Mouse (Mus musculus) intestine, postnatal 0 days (tissue): ENCODE results near the gene Myo1d. TPM values are rescaled to one million over a fixed set of nuclear protein-coding genes. Genes with fewer than 3 reads are reported as not detected.

Experiments
- ATAC-seq: fragments of 200-750 bp; cut with Nextera tagmentation; 2 replicates; pipeline ENCODE4 v1.8.0; 2017; ENCODE audit warnings: mild to moderate bottlenecking, moderate TSS enrichment, moderate library complexity
- H3K27ac ChIP-seq: fragments of 300-500 bp; sonication (generic); 2 replicates; pipeline ENCODE4 v1.5.1; 2014; ENCODE audit warnings: mild to moderate bottlenecking, low read depth, low read length, moderate library complexity
- H3K27me3 ChIP-seq: fragments of 300-500 bp; sonication (generic); replicated peaks from 2 replicates; pipeline ENCODE4 v1.6.1; 2014; ENCODE audit warnings: low read length, mixed read lengths; ENCODE audit not compliant: control insufficient read depth, insufficient read depth
- H3K36me3 ChIP-seq: fragments of 300-500 bp; sonication (generic); 2 replicates; pipeline ENCODE4 v1.6.1; 2014; ENCODE audit warnings: mild to moderate bottlenecking, moderate library complexity; ENCODE audit not compliant: control insufficient read depth, insufficient read depth
- H3K4me1 ChIP-seq: fragments of 300-500 bp; sonication (generic); replicated peaks from 2 replicates; pipeline ENCODE4 v1.6.1; 2014; ENCODE audit warnings: antibody characterized with exemption, low read length, mixed read lengths; ENCODE audit not compliant: control insufficient read depth, insufficient read depth
- H3K4me2 ChIP-seq: fragments of 300-500 bp; sonication (generic); replicated peaks from 2 replicates; pipeline ENCODE4 v1.6.1; 2014; ENCODE audit warnings: low read depth, mild to moderate bottlenecking, moderate library complexity
- H3K4me3 ChIP-seq: fragments of 300-500 bp; sonication (generic); 2 replicates; pipeline ENCODE4 v1.5.1; 2014; ENCODE audit warnings: low read depth, low read length
- H3K9ac ChIP-seq: fragments of 300-500 bp; sonication (generic); 2 replicates; pipeline ENCODE4 v1.6.1; 2014; ENCODE audit warnings: mild to moderate bottlenecking, low read depth, low read length
- H3K9me3 ChIP-seq: fragments of 300-500 bp; sonication (generic); 2 replicates; pipeline ENCODE4 v1.6.1; 2016; ENCODE audit warnings: mixed run types; ENCODE audit not compliant: control insufficient read depth
- CTCF ChIP-seq: sonication (generic); IDR thresholded peaks from 2 replicates; pipeline ENCODE4 v1.5.1; 2016; ENCODE audit warnings: low read depth, mild to moderate bottlenecking, control low read depth, antibody characterized with exemption, moderate library complexity
- WGBS: fragments of 180-500 bp; shearing (Covaris S2); extraction: QIAGEN DNeasy Blood & Tissue Kit; methylation state at CpG from one replicate; pipeline ENCODE4 v1.1.7; 2014; 5-methylcytosine and 5-hydroxymethylcytosine counted together
- polyA plus RNA-seq: library from polyadenylated mRNA; unstranded; fragments of >200 nt; fragmentation: Nextera tagmentation; extraction: Ambion mirVana; gene quantifications from 2 replicates; pipeline ENCODE4 v1.2.1, GENCODE M21; 2015

Gene Myo1d
- polyA plus RNA-seq, 1 experiment from 2014 or later: 57.2 TPM

- 81% methylated on average over 3 of the region's 3 CpGs for WGBS
- no peak overlapping the region for H3K4me3 ChIP-seq
- no peak overlapping the region for H3K9ac ChIP-seq
- no peak overlapping the region for H3K4me2 ChIP-seq
- peaks cover 5% of the 10 kb centered on the region; the same call in 1 of the 2 replicates for H3K36me3 ChIP-seq
- H3K27ac ChIP-seq: no peak overlapping the region
- H3K4me1 ChIP-seq: no peaks in the 10 kb centered on the region
- H3K27me3 ChIP-seq: no peaks in the 10 kb centered on the region
- no peaks in the 10 kb centered on the region for H3K9me3 ChIP-seq
- no peak for TF ChIP-seq CTCF
- ATAC-seq: no peak
Measured at GRCm38 (mm10) chr11:80580494-80580893, 199.3 kb downstream of the Myo1d start.

GRCm38 (mm10) chr11:80577747-80578640 lies 201.8 kb downstream of the Myo1d start:
- 39% methylated on average over 14 of the region's 14 CpGs for whole genome bisulfite sequencing
- no peak; the same call in 1 of the 2 replicates for ATAC-seq
- peak overlapping the region; percentile 18 for H3K4me2 ChIP-seq

GRCm38 (mm10) chr11:80575794-80576193 lies 204.0 kb downstream of the Myo1d start:
- H3K4me1 ChIP-seq: no peaks in the 10 kb centered on the region
- ATAC-seq: no peak
- no peak overlapping the region for H3K27ac ChIP-seq
- H3K36me3 ChIP-seq: peaks cover 9% of the 10 kb centered on the region; the same call in 1 of the 2 replicates
- TF ChIP-seq CTCF: no peak
- no peak overlapping the region for H3K9ac ChIP-seq
- WGBS: 74% methylated on average over 3 of the region's 3 CpGs
- no peaks in the 10 kb centered on the region for H3K27me3 ChIP-seq
- no peak overlapping the region for H3K4me2 ChIP-seq
- no peak overlapping the region for H3K4me3 ChIP-seq
- no peaks in the 10 kb centered on the region for H3K9me3 ChIP-seq

More at GRCm38 (mm10) chr11:80577747-80578640, 201.8 kb downstream of the Myo1d start:
- Histone ChIP-seq H3K4me3 (no peak overlapping the region), H3K9ac (no peak overlapping the region), H3K36me3 (no peaks in the 10 kb centered on the region; the same call in 1 of the 2 replicates), H3K27me3 (no peaks in the 10 kb centered on the region), H3K9me3 (no peaks in the 10 kb centered on the region), H3K27ac (no peak overlapping the region), H3K4me1 (no peaks in the 10 kb centered on the region)
- no peak for TF ChIP-seq CTCF

GRCm38 (mm10) chr11:80566286-80566685 lies 213.5 kb downstream of the Myo1d start:
- TF ChIP-seq CTCF: no peak
- Histone ChIP-seq H3K4me3 (no peak overlapping the region), H3K27me3 (no peaks in the 10 kb centered on the region), H3K9ac (no peak overlapping the region), H3K36me3 (peaks cover 15% of the 10 kb centered on the region; the same call in 1 of the 2 replicates), H3K27ac (no peak overlapping the region), H3K9me3 (no peaks in the 10 kb centered on the region), H3K4me1 (no peaks in the 10 kb centered on the region), H3K4me2 (no peak overlapping the region)
- no peak for ATAC-seq
- 87% methylated on average over 3 of the region's 3 CpGs for WGBS

GRCm38 (mm10) chr11:80564975-80565965 lies 214.6 kb downstream of the Myo1d start:
- TF ChIP-seq CTCF: no peak
- Histone ChIP-seq H3K27ac (no peak overlapping the region), H3K9ac (no peak overlapping the region), H3K27me3 (no peaks in the 10 kb centered on the region), H3K36me3 (peaks cover 15% of the 10 kb centered on the region; the same call in 1 of the 2 replicates), H3K4me1 (no peaks in the 10 kb centered on the region), H3K4me2 (no peak overlapping the region), H3K4me3 (no peak overlapping the region), H3K9me3 (no peaks in the 10 kb centered on the region)
- no peak for ATAC-seq
- WGBS: 60% methylated on average over 7 of the region's 7 CpGs

GRCm38 (mm10) chr11:80562479-80562878 lies 217.3 kb downstream of the Myo1d start:
- no peak overlapping the region for H3K4me3 ChIP-seq
- no peaks in the 10 kb centered on the region for H3K9me3 ChIP-seq
- peaks cover 15% of the 10 kb centered on the region; the same call in 1 of the 2 replicates for H3K36me3 ChIP-seq
- no peak overlapping the region for H3K4me2 ChIP-seq
- no peak for ATAC-seq
- WGBS: 50% methylated on average over 3 of the region's 3 CpGs
- no peaks in the 10 kb centered on the region for H3K27me3 ChIP-seq
- peak; percentile 54 for TF ChIP-seq CTCF
- H3K27ac ChIP-seq: no peak overlapping the region
- no peak overlapping the region for H3K9ac ChIP-seq
- no peaks in the 10 kb centered on the region for H3K4me1 ChIP-seq
